Mouse (Mus musculus): Measurements from ENCODE around the gene 1700015F17Rik.

GRCm38 (mm10) chr5:5401986-5402385 is 77.0 kb downstream of the 1700015F17Rik start:
- no peak for TF ChIP-seq NELFE (IDR thresholded peaks at IDR 0.05; ENCODE audit: low read depth, low read length)
- no peak for TF ChIP-seq MAZ (IDR thresholded peaks at IDR 0.05; ENCODE audit: low read depth, low read length)
- no peak for TF ChIP-seq ETS1 (conservative IDR thresholded peaks at IDR 0.05; ENCODE audit: low read depth, low read length)
- no peak for TF ChIP-seq CTCF (conservative IDR thresholded peaks at IDR 0.05 in 1 of 2, IDR thresholded peaks at IDR 0.05 in 1 of 2; ENCODE audit: low read depth in 2 of 2, low read length in 2 of 2)
- no peak for TF ChIP-seq ZKSCAN1 (IDR thresholded peaks at IDR 0.05; ENCODE audit: borderline replicate concordance, low read depth, low read length)
- TF ChIP-seq POLR2A (IDR thresholded peaks at IDR 0.05; ENCODE audit: low read depth, low read length): no peak
- TF ChIP-seq EP300 (IDR thresholded peaks at IDR 0.05; ENCODE audit: low read length): no peak
- no peak for TF ChIP-seq MAX (IDR thresholded peaks at IDR 0.05; ENCODE audit: low read length)
- no peak for TF ChIP-seq NRF1 (IDR thresholded peaks at IDR 0.05; ENCODE audit: low read depth, low read length)
- no peak for TF ChIP-seq TCF12 (IDR thresholded peaks at IDR 0.05; ENCODE audit: low read depth, low read length)
- TF ChIP-seq SIN3A (IDR thresholded peaks at IDR 0.05; ENCODE audit: low read length): no peak
- TF ChIP-seq MYC (IDR thresholded peaks at IDR 0.05; ENCODE audit: low read depth, low read length): no peak
- no peak for TF ChIP-seq USF2 (conservative IDR thresholded peaks at IDR 0.05; ENCODE audit: low read depth, low read length)
